Comparison of ENCODE assay signal across 17 mouse cellular contexts in genomic region chr10:5497859-5498258, GRCm38 (mm10).
"Had no signal": no experiment of that assay in that cellular context is flagged by ENCODE, and none has a peak within 500 bp of the region (broad histone marks: within the 10 kb centered on the region; RNA-seq: fewer than 3 reads in every experiment).

No protein-coding gene starts in this region.

- H3K4me3 ChIP-seq: limb, embryonic 12.5 days; limb, embryonic 15.5 days; midbrain, embryonic 12.5 days; midbrain, embryonic 15.5 days; neural tube, embryonic 12.5 days; neural tube, embryonic 15.5 days; stomach, embryonic 15.5 days had no signal

- DNase-seq: kidney, postnatal 25 days; left cerebral cortex, postnatal 4 days; liver, postnatal 0 days; lung, embryonic 14.5 days; right cerebral cortex, postnatal 25 days; spleen, adult 18-20 months; thymus, postnatal 25 days had no signal

- H3K4me1 ChIP-seq: limb, embryonic 12.5 days; limb, embryonic 15.5 days; midbrain, embryonic 12.5 days; midbrain, embryonic 15.5 days; neural tube, embryonic 12.5 days; neural tube, embryonic 15.5 days; stomach, embryonic 15.5 days had no signal

- H3K27ac ChIP-seq: kidney, postnatal 0 days; limb, embryonic 12.5 days; limb, embryonic 15.5 days; liver, embryonic 14.5 days; macrophage; midbrain, embryonic 12.5 days; midbrain, embryonic 15.5 days; neural tube, embryonic 12.5 days; neural tube, embryonic 15.5 days; stomach, embryonic 15.5 days had no signal
